Mouse (Mus musculus) liver, embryonic 16.5 days (tissue): ENCODE results near the gene Asb4. TPM values are rescaled to one million over a fixed set of nuclear protein-coding genes. Genes with fewer than 3 reads are reported as not detected.

Source experiments
- ATAC-seq: fragments of 200-750 bp; cut with Nextera tagmentation; 2 replicates; pipeline ENCODE4 v1.8.0; 2017; ENCODE audit warnings: low read depth, mild to moderate bottlenecking, moderate number of reproducible peaks, moderate library complexity
- H3K27ac ChIP-seq: fragments of 300-500 bp; sonication (generic); 2 replicates; pipeline ENCODE4 v1.5.1; 2014; ENCODE audit warnings: mild to moderate bottlenecking, low read length
- H3K27me3 ChIP-seq: fragments of 300-500 bp; sonication (generic); 2 replicates; pipeline ENCODE4 v1.6.1; 2014; ENCODE audit warnings: low read depth, low read length, mixed read lengths; ENCODE audit not compliant: control insufficient read depth, insufficient read depth
- H3K36me3 ChIP-seq: fragments of 300-500 bp; sonication (generic); 2 replicates; pipeline ENCODE4 v1.6.1; 2014; ENCODE audit warnings: mild to moderate bottlenecking; ENCODE audit not compliant: control insufficient read depth, insufficient read depth
- H3K4me1 ChIP-seq: fragments of 300-500 bp; sonication (generic); 2 replicates; pipeline ENCODE4 v1.6.1; 2014; ENCODE audit warnings: low read depth, low read length, mixed read lengths; ENCODE audit not compliant: control insufficient read depth
- H3K4me2 ChIP-seq: fragments of 300-500 bp; sonication (generic); 2 replicates; pipeline ENCODE4 v1.6.1; 2014; ENCODE audit warnings: low read depth, low read length, mixed read lengths
- H3K4me3 ChIP-seq: fragments of 300-500 bp; sonication (generic); 2 replicates; pipeline ENCODE4 v1.5.1; 2014; ENCODE audit warnings: low read depth, mild to moderate bottlenecking, low read length
- H3K9ac ChIP-seq: fragments of 300-500 bp; sonication (generic); 2 replicates; pipeline ENCODE4 v1.6.1; 2014; ENCODE audit warnings: low read depth, low read length
- H3K9me3 ChIP-seq: fragments of 300-500 bp; sonication (generic); replicated peaks from 2 replicates; pipeline ENCODE4 v1.6.1; 2016; ENCODE audit warnings: low read length; ENCODE audit not compliant: control insufficient read depth
- WGBS: fragments of 180-500 bp; shearing (Covaris S2); extraction: QIAGEN DNeasy Blood & Tissue Kit; methylation state at CpG from one replicate; pipeline ENCODE4 v1.1.7; 2014; ENCODE audit not compliant: insufficient replicate concordance; 5-methylcytosine and 5-hydroxymethylcytosine counted together
- polyA plus RNA-seq: library from polyadenylated mRNA; unstranded; fragments of >200 nt; fragmentation: Nextera tagmentation; extraction: Ambion mirVana; gene quantifications from 2 replicates; pipeline ENCODE4 v1.2.1, GENCODE M21; 2015

Gene Asb4
- polyA plus RNA-seq, 1 experiment from 2014 or later: 3.5 TPM

DNA sequence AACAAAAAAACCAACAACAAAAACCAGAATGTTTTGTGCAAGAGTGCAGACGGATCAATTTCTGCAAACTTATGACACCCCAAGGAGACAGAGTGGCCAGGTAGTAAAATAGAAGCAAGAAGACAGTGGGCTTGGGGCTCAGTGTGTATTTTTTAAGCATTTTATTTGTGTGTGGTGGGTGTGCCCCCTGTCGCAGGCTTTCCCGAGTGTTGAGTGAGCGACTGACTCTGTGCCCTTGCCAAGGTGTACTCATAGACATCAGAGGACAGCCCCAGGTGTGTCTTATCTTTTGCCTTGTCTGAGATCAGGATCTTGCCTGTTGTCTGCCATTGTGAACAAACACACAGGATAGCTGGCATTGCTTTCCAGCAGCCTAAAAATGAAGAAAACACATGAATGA, 63.8 kb downstream of the Asb4 start:
- no peak overlapping the region for H3K27ac ChIP-seq
- peaks cover 11% of the 10 kb centered on the region for H3K4me1 ChIP-seq
- H3K36me3 ChIP-seq: no peaks in the 10 kb centered on the region
- H3K4me3 ChIP-seq: no peak overlapping the region
- H3K27me3 ChIP-seq: no peaks in the 10 kb centered on the region
- no peak overlapping the region for H3K9ac ChIP-seq
- H3K9me3 ChIP-seq: no peaks in the 10 kb centered on the region
- H3K4me2 ChIP-seq: no peak overlapping the region
- ATAC-seq: no peak
- WGBS: 86% methylated on average over 4 of the region's 4 CpGs

DNA sequence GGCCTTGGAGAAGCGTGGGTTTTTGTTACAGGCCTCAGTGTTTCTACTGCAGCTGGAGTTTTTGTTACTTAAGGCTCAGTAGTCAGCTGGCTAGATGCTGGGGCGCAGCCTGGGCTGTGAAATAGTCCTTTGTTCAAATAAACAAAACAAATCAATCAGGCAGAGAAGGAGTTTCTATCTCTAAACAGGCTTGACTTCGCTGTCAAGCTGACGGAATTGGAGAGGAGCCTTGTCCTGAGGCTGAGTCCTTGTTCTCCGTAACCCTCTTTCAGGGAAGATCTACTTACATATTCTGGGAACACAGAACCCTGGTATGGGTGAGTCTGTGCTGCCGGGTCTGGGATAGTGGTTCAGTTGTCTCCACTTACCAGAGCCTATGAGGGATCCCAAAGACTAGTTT, 64.4 kb downstream of the Asb4 start:
- Histone ChIP-seq H3K27me3 (no peaks in the 10 kb centered on the region), H3K27ac (no peak overlapping the region), H3K4me1 (peaks cover 7% of the 10 kb centered on the region), H3K4me2 (no peak overlapping the region), H3K9me3 (no peaks in the 10 kb centered on the region), H3K4me3 (no peak overlapping the region), H3K9ac (no peak overlapping the region), H3K36me3 (no peaks in the 10 kb centered on the region)
- no peak for ATAC-seq
- WGBS: 67% methylated on average over 6 of the region's 6 CpGs

GRCm38 (mm10) chr6:5448396-5448795, 65.2 kb downstream of the Asb4 start:
- Histone ChIP-seq H3K27ac (no peak overlapping the region), H3K9me3 (no peaks in the 10 kb centered on the region), H3K4me1 (no peaks in the 10 kb centered on the region; the same call in 1 of the 2 replicates), H3K4me3 (no peak overlapping the region), H3K9ac (no peak overlapping the region), H3K4me2 (no peak overlapping the region), H3K27me3 (no peaks in the 10 kb centered on the region), H3K36me3 (no peaks in the 10 kb centered on the region)
- WGBS: 62% methylated on average over 4 of the region's 4 CpGs
- ATAC-seq: no peak

- no peaks in the 10 kb centered on the region for H3K36me3 ChIP-seq
- H3K9me3 ChIP-seq: no peaks in the 10 kb centered on the region
- H3K4me2 ChIP-seq: no peak overlapping the region
- H3K27me3 ChIP-seq: no peaks in the 10 kb centered on the region
- no peak overlapping the region for H3K4me3 ChIP-seq
- H3K4me1 ChIP-seq: no peaks in the 10 kb centered on the region
- 60% methylated on average over 5 of the region's 5 CpGs for WGBS
- ATAC-seq: no peak
- no peak overlapping the region for H3K9ac ChIP-seq
- no peak overlapping the region for H3K27ac ChIP-seq
These were observed 66.7 kb downstream of the Asb4 start for GRCm38 (mm10) chr6:5449878-5450277.

GRCm38 (mm10) chr6:5455836-5456235, 72.7 kb downstream of the Asb4 start:
- no peak overlapping the region for H3K9ac ChIP-seq
- no peak overlapping the region for H3K4me3 ChIP-seq
- WGBS: 50% methylated on average over 3 of the region's 3 CpGs
- H3K4me2 ChIP-seq: no peak overlapping the region
- H3K4me1 ChIP-seq: no peaks in the 10 kb centered on the region
- ATAC-seq: no peak
- no peaks in the 10 kb centered on the region for H3K27me3 ChIP-seq
- H3K27ac ChIP-seq: no peak overlapping the region
- H3K36me3 ChIP-seq: no peaks in the 10 kb centered on the region
- H3K9me3 ChIP-seq: no peaks in the 10 kb centered on the region

- Histone ChIP-seq H3K9ac (no peak overlapping the region), H3K9me3 (no peaks in the 10 kb centered on the region), H3K27ac (no peak overlapping the region), H3K4me1 (no peaks in the 10 kb centered on the region), H3K27me3 (no peaks in the 10 kb centered on the region), H3K4me2 (no peak overlapping the region), H3K4me3 (no peak overlapping the region), H3K36me3 (no peaks in the 10 kb centered on the region)
- 64% methylated on average over 10 of the region's 10 CpGs for WGBS
- ATAC-seq: peak; percentile 56
These were observed 87.5 kb downstream of the Asb4 start for GRCm38 (mm10) chr6:5470480-5471318.

DNA sequence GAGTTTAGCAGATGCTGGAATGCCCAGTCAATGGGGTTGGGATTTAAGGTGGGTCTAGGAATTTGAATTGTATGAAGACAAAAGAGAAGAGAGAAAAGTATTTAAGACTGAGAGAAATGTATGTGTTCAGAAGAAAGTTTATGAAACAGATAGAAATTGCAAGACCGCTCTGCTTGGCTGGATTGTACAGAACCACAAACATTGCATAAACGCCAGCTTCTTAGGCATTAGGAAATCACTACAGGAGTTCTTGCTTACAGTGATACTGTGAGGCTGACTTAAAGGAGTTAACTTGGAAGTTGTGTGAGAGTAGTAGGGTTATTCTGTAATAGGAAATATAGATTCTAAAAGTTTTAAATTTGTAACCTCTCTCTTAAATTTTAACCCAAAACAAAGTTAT, 89.5 kb downstream of the Asb4 start:
- Histone ChIP-seq H3K9me3 (no peaks in the 10 kb centered on the region), H3K36me3 (no peaks in the 10 kb centered on the region), H3K4me2 (no peak overlapping the region), H3K27ac (no peak overlapping the region), H3K27me3 (no peaks in the 10 kb centered on the region), H3K4me1 (no peaks in the 10 kb centered on the region), H3K4me3 (no peak overlapping the region), H3K9ac (no peak overlapping the region)
- no peak for ATAC-seq
- 58% methylated on average over 2 of the region's 2 CpGs for WGBS

DNA sequence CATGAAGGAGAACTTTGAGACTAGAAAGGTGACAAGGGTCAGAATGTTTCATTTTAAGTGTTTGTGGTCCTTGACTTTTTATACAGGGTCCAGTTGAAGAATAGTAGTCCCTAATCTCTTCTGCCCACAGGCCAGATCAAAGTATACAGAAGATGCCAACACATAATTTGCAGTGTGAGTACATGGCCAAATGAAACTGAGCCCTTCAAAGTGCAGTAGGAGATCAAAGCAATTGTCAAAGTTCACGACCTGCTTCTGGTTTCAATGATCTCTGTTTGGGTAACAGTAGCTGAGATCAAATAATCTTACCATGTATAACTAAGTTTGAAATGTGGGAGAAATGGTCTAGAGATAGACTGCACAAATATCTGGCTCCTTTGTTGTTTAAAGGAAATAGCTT, 90.8 kb downstream of the Asb4 start:
- no peak for ATAC-seq
- H3K4me1 ChIP-seq: no peaks in the 10 kb centered on the region
- no peaks in the 10 kb centered on the region for H3K36me3 ChIP-seq
- no peaks in the 10 kb centered on the region for H3K27me3 ChIP-seq
- H3K4me2 ChIP-seq: no peak overlapping the region
- WGBS: 28% methylated on average over 1 of the region's 1 CpGs
- H3K4me3 ChIP-seq: no peak overlapping the region
- no peaks in the 10 kb centered on the region for H3K9me3 ChIP-seq
- no peak overlapping the region for H3K9ac ChIP-seq
- H3K27ac ChIP-seq: no peak overlapping the region

GRCm38 (mm10) chr6:5481066-5481465, 97.9 kb downstream of the Asb4 start:
- no peak overlapping the region for H3K9ac ChIP-seq
- H3K4me2 ChIP-seq: no peak overlapping the region
- no peaks in the 10 kb centered on the region for H3K4me1 ChIP-seq
- WGBS: 76% methylated on average over 2 of the region's 2 CpGs
- no peak overlapping the region for H3K4me3 ChIP-seq
- no peaks in the 10 kb centered on the region for H3K36me3 ChIP-seq
- H3K9me3 ChIP-seq: no peaks in the 10 kb centered on the region
- no peak for ATAC-seq
- H3K27me3 ChIP-seq: no peaks in the 10 kb centered on the region
- H3K27ac ChIP-seq: no peak overlapping the region
